ENCODE assay signal across 13 mouse cellular contexts in genomic region chr8:33985430-33985977, GRCm38 (mm10).
A peak's percentile ranks its signal among the peaks of the same experiment; 100 is the strongest.
DNase-seq lines count a peak whose midpoint lies in the region; ATAC-seq lines count a peak whose summit lies in the region.
"Had no signal": no experiment of that assay in that cellular context is flagged by ENCODE, and none has a peak within 500 bp of the region (broad histone marks: within the 10 kb centered on the region; RNA-seq: fewer than 3 reads in every experiment).

No protein-coding gene starts in this region.

- H3K4me1 ChIP-seq in liver, embryonic 13.5 days (replicated peaks) = peaks cover 10% of the 10 kb centered on the region
- H3K4me1 ChIP-seq: neural tube, embryonic 12.5 days had no signal

- ATAC-seq in liver, embryonic 13.5 days (ENCODE audit: low read depth) = 0 out of 2 replicates have a peak, but pooled peaks have one; percentile 26

- no peaks in the 10 kb centered on the region for H3K27me3 ChIP-seq in liver, embryonic 13.5 days
- H3K27me3 ChIP-seq: neural tube, embryonic 12.5 days had no signal

- 51% methylated on average over 11 of the region's 11 CpGs for WGBS in liver, embryonic 13.5 days (ENCODE audit: insufficient replicate concordance)

- H3K27ac ChIP-seq in liver, embryonic 13.5 days = no peak overlapping the region
- H3K27ac ChIP-seq: layer of hippocampus, adult 2 months; neural tube, embryonic 12.5 days had no signal

- no peak overlapping the region for H3K9ac ChIP-seq in liver, embryonic 13.5 days
- H3K9ac ChIP-seq: neural tube, embryonic 12.5 days had no signal

- H3K4me2 ChIP-seq in liver, embryonic 13.5 days = 0 out of 2 replicates have a peak overlapping the region, but pooled peaks have one; percentile 15
- H3K4me2 ChIP-seq: neural tube, embryonic 12.5 days had no signal

- no peak overlapping the region for H3K4me3 ChIP-seq in liver, embryonic 13.5 days (replicated peaks)
- H3K4me3 ChIP-seq: layer of hippocampus, adult 2 months; neural tube, embryonic 12.5 days had no signal

- H3K9me3 ChIP-seq in liver, embryonic 13.5 days (replicated peaks) = no peaks in the 10 kb centered on the region
- H3K9me3 ChIP-seq: neural tube, embryonic 12.5 days had no signal

- H3K36me3 ChIP-seq in liver, embryonic 13.5 days = no peaks in the 10 kb centered on the region
- H3K36me3 ChIP-seq: neural tube, embryonic 12.5 days had no signal

- peak; percentile 20 to 66 for DNase-seq in kidney, postnatal 36 days
- DNase-seq in kidney, adult 9 months = no peak
- DNase-seq in ZHBTc4 (ENCODE audit: low read depth, low spot score) = peak; percentile 64
- DNase-seq in liver, embryonic 13.5 days = no peak
- peak; percentile 33 for DNase-seq in thymus, postnatal 0 days (ENCODE audit: low spot score)
- DNase-seq in cerebellum, postnatal 10 days = no peak
- no peak for DNase-seq in gastrocnemius, adult 8-10 months (ENCODE audit: low spot score in 2 of 2)
- no peak for DNase-seq in frontal cortex, postnatal 10 days (ENCODE audit: low spot score in 2 of 2)
- DNase-seq: gastrocnemius, postnatal 36 days; left cerebral cortex, postnatal 4 days; right cerebral cortex, postnatal 25 days had no signal

Comparison
In these comparisons a context has a peak if more than half of its experiments do, and no peak if none do; other contexts are left out.
1. DNase-seq: peak in kidney, postnatal 36 days (2 of 2), ZHBTc4 (single experiment) and thymus, postnatal 0 days (single experiment); none in kidney, adult 9 months (single experiment), liver, embryonic 13.5 days (single experiment), cerebellum, postnatal 10 days (0 of 2), gastrocnemius, adult 8-10 months (0 of 2) and frontal cortex, postnatal 10 days (0 of 2).